Mouse (Mus musculus) left cerebral cortex, postnatal 14 days (tissue): ENCODE results near the gene Pla2g4c. TPM values are rescaled to one million over a fixed set of nuclear protein-coding genes. Genes with fewer than 3 reads are reported as not detected.

ENCODE experiments used
- DNase-seq, 2 experiments: peaks; one replicate each; pipeline ENCODE4 v3.0.0; 2021 to 2022; ENCODE audit warnings: low spot score in 2 of 2, mixed read lengths in 1 of 2
- intact Hi-C: fragments of 180-260 bp; cut with DNase I; formaldehyde crosslinking; loops from one replicate; pipeline ENCODE4 v1.15.1; 2025
- total RNA-seq, 2 experiments: library from RNA; stranded (reverse); gene quantifications; 2 replicates each; pipeline ENCODE4 v1.2.3; 2021

The Pla2g4c gene
- total RNA-seq, 2 experiments from 2014 or later, result 0.17 to 0.18 TPM

DNA sequence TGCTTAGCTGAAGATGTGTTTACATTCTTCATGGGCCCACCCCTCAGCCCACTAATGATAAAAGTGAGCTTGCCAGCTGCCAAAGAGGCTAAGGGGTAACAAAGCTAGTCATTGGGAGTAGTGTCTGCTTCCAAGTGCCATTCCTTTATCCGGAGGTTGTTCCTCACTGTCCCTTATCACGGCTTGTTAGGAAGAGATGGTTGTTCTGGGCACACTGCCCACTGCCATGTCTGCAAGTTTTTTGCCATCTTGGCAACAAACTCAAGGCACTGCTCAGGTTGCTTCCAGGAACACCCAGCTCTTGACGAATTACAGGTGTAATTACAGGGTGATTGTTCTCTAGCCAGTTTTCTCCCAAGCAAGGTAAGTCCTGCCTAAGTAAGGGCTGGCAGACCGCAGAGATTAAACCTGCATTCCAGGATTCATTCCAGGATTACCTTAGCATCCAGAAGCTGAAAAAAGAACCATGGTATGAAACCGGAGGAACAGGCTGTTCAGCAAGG, 10.3 kb upstream of the Pla2g4c start:
- no peak for DNase-seq
- intact Hi-C loops, result no loop called here

DNA sequence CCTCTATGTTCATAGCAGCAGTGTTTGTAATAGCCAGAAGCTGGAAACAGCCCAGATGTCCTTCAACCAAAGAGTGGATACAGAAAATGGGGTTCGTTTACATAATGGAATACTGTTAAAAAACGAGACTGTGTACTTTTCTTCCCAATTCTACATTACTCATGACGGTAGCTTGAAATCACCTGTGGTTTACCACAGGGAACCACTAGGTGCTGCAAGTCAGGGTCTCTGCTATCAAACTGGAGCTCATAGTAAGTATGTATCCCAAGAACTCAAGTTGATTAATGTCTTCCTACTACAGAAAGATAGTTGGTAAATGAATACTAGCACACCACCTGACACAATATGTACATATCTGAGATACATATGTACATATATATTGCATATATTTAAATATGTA, 3.0 kb upstream of the Pla2g4c start:
- intact Hi-C loops, result no loop called here
- DNase-seq, result no peak

- DNase-seq, result no peak
- intact Hi-C loops, result no loop called here
These were observed 6.1 kb downstream of the Pla2g4c start for GRCm38 (mm10) chr7:13330575-13330974.

GRCm38 (mm10) chr7:13355943-13356342, 31.5 kb downstream of the Pla2g4c start:
- peak; percentile 53 to 76 for DNase-seq
- intact Hi-C loops, result loop anchor here (10.0 kb wide), 1 partner anchor 61 kb away; no protein-coding TSS in a partner anchor

DNA sequence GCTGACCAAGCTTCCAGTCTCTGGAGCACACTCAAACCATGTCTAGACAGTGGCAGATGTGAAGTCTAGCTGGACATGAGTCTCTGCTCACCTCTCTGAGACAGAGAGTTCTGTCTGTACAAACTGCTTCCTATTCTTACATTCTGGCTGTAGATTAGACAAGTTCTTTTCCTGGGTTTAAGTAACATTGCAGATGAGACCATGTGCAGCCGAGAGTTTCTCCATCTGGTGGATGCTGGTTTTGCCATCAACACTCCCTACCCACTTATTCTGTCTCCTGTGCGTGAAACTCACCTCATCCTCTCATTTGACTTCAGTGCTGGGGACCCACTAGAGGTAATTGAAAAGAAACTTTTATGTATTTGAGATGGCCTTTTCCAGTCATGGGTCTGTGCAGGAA, 56.1 kb downstream of the Pla2g4c start:
- DNase-seq, result no peak
- intact Hi-C loops, result no loop called here

GRCm38 (mm10) chr7:13397832-13398231, 73.4 kb downstream of the Pla2g4c start, which contains the start of gene Cabp5:
Cabp5 (plus strand) TSS chr7:13398132.
- no peak for DNase-seq
- intact Hi-C loops, result no loop called here

Other genes starting within 250 kb of the Pla2g4c start
- gene Vmn1r85, start 229.5 kb upstream of the Pla2g4c start, total RNA-seq, result not detected
- not detected for gene Vmn1r86, start 204.7 kb upstream of the Pla2g4c start, total RNA-seq
- gene Vmn1r87, start 184.5 kb upstream of the Pla2g4c start, total RNA-seq, result not detected
- under 1 TPM; 0.13 TPM for gene Vmn1r88, start 165.1 kb upstream of the Pla2g4c start, total RNA-seq
- not detected for gene Vmn1r89, start 111.6 kb upstream of the Pla2g4c start, total RNA-seq
- gene Lig1, start 47.4 kb upstream of the Pla2g4c start, total RNA-seq, result 10 to 100 TPM in 1 of 2 experiments, 1 to 10 TPM in 1; 8.0 to 11.6 TPM
- 10 to 100 TPM; 11.3 to 12.7 TPM for gene Zswim9, start 45.9 kb upstream of the Pla2g4c start, total RNA-seq
- under 1 TPM in 1 of 2 experiments, not detected in 1; 0.88 TPM for gene Cabp5, start 73.5 kb downstream of the Pla2g4c start, total RNA-seq
- not detected for gene Bsph1, start 126.2 kb downstream of the Pla2g4c start, total RNA-seq
- not detected for gene Bsph2, start 246.4 kb downstream of the Pla2g4c start, total RNA-seq